Mouse (Mus musculus) CD4-positive, CD25-positive, alpha-beta regulatory T cell, adult 2 months (primary cell): ENCODE data around the gene Amd2.

Experiments used
- DNase-seq: peaks from one replicate; pipeline ENCODE4 v3.0.0-alpha.2; 2012; ENCODE audit warnings: low read depth, low spot score

Gene Amd2

GRCm38 (mm10) chr10:35711792-35712191, at the start of gene Amd2:
Gene Amd2 (minus strand): TSS chr10:35711892.
- no peak for DNase-seq

- DNase-seq: no peak
Observed at GRCm38 (mm10) chr10:35761280-35761679, 49.6 kb upstream of the Amd2 start.

GRCm38 (mm10) chr10:35737639-35738038, 25.9 kb upstream of the Amd2 start:
- DNase-seq: no peak

- DNase-seq: no peak
Observed at GRCm38 (mm10) chr10:35714266-35714665, 2.6 kb upstream of the Amd2 start.
